Mouse (Mus musculus) heart, adult 2 months (tissue): ENCODE data around the gene Rbm44.

Experiments used
- CTCF ChIP-seq: fragments of 200-600 bp; IDR thresholded peaks from 2 replicates; pipeline ENCODE4 v1.8.1; 2022; ENCODE audit warnings: antibody characterized with exemption, mild to moderate bottlenecking, moderate library complexity
- EP300 ChIP-seq: fragments of 200-500 bp; IDR thresholded peaks from 2 replicates; pipeline ENCODE4 v1.6.1; 2011; ENCODE audit warnings: low read depth, low read length, control low read depth; ENCODE audit not compliant: insufficient read depth
- POLR2A ChIP-seq: fragments of 200-500 bp; IDR thresholded peaks from 2 replicates; pipeline ENCODE4 v1.6.1; 2011; ENCODE audit warnings: mild to moderate bottlenecking, low read depth, low read length, control low read depth; ENCODE audit not compliant: insufficient read depth

- TF ChIP-seq CTCF (no peak), EP300 (no peak), POLR2A (no peak)
These were observed 60.8 kb downstream of the Rbm44 start for GRCm38 (mm10) chr1:91205651-91206050.
